Mouse (Mus musculus) activated CD4-positive, CD25-positive, alpha-beta regulatory T cell, adult 4 months (primary cell): ENCODE data around the gene Sart3. TPM values are rescaled to one million over a fixed set of nuclear protein-coding genes. Genes with fewer than 3 reads are reported as not detected.
"Not testable (repeated sequence)": the region's sequence is repeated elsewhere in the genome, so short reads cannot be mapped to it uniquely, and the experiment has no call there.

Source experiments
- ATAC-seq: one replicate; pipeline ENCODE4 v1.8.0; 2017
- polyA plus RNA-seq, 2 experiments: library from polyadenylated mRNA; unstranded; fragments of 100-300 nt; shearing (Covaris generic); gene quantifications; one replicate each; pipeline ENCODE4 v1.2.1; 2017

Gene Sart3
- polyA plus RNA-seq, 2 experiments from 2014 or later: 8.0 to 18.9 TPM

DNA sequence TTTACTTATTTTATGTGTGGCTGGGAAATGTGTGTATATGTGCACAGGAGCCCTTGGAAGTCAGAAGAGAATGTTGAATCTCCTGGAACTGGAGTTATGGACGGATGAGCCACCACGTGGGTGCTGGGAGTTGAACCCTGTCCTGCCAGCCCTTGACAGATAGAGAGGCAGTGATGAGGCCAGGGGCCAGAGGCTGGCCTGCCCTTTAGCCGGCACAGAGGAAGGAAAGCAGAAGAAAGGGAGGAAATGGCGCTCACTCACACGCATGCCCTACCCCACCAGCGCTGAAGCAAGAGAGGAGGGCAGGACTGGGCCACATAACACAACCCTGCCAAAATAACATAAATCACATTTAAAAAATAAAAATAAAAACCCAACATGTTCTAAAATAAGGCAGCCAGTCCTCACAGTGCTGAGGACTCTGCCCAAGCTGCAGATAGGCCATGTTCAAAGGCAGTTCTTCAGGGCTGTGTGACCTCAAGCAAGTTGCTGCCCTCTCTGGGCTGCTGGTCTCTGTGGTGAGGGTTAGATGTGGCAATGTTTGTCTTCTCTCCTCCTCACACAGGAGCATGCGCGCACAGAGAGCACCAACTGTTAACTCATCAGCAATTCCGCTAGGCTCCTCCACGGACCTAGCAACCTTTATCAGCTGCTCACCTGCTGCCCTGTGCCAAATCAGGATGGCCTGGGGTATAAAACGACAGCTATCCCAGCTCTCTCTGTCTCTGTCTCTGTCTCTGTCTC lies 18.3 kb upstream of the Sart3 start:
- ATAC-seq: no peak

DNA sequence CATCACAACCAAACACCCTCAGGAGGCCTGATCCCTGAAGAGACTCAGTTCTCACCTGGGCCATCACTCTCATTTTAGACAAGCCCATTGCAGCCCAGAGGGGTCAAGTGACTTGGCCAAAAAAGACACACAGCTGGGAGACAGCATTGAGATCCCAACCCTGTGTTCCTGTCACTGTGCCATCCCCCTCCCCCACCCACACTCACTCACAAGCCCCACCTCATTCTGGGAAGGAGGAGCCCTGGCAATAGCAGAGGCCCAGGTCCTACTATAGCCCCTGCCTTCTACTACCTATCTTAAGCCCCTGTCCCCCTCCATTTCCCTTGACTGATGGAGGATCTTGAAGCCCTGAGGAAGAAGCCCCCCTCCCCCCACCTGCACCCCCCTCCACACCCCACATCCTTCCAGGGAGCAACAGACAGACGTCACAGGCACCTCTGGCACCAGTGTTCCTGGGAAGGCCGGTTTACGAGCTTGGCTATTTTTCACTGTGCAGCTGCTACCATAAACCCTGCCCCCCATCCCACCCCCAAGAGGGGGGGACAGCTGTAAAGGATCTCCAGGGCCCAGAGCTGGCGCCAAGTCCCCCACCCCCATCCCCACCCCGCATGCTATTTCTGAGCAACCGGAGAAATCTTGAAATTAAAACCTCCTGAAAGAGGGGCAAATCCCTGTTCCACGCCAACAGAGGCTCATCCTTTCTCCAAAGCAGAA lies 16.9 kb upstream of the Sart3 start:
- no peak for ATAC-seq

DNA sequence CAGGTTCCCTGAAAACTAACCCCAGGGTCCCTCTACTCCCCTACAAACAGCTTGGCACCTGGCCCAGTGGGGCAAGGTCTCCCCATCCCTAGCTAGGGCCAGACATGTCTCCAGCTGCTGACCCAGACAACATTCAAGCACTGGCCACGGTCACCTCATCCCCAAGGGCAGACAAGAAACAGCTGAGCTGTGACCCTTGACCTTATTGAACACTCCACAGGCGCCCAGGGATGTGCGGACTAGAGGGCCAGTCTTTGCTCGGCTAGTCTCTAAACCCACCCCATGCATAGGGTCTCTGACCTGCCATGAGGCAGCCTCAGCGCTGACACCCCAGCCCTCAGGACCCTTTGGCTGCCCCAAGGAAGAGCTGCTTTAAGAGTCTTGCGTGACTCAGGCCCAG lies 16.3 kb upstream of the Sart3 start:
- no peak for ATAC-seq

DNA sequence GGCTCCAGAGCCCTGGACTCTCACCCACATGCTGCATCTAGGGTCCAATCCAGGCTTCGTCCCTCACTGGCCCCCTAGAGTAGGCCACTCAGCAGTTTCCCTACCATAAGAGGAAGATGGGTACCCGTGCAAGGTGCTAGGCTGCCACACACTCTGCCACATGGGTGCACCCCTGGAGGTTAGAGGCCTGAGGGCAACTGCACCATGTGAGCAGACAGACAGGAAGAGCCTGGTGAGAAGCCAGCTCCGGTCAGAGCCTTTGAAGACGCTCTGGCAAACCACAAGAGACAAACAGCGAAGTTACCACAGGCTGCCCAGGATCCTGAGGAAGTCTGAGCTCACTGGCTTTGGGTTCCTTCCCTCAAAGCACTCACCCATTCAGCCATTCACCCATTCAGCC lies 14.7 kb upstream of the Sart3 start:
- no peak for ATAC-seq

DNA sequence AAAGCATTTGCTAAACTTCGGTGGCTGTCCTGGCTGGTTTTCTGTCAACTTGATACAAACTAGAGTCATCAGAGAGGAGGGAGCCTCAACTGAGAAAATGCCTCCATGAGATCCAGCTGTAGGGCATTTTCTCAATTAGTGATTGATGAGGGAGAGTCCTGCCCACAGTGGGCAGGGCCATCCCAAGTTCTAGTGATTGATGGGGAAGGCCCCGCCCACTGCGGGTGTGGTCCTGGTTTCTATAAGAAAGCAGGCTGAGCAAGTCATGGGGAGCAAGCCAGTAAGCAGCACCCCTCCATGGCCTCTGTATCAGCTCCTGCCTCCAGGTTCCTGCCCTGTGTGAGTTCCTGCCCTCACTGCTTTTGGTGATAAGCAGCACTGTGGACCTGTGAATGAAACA lies 11.8 kb upstream of the Sart3 start:
- ATAC-seq: not testable (repeated sequence)

DNA sequence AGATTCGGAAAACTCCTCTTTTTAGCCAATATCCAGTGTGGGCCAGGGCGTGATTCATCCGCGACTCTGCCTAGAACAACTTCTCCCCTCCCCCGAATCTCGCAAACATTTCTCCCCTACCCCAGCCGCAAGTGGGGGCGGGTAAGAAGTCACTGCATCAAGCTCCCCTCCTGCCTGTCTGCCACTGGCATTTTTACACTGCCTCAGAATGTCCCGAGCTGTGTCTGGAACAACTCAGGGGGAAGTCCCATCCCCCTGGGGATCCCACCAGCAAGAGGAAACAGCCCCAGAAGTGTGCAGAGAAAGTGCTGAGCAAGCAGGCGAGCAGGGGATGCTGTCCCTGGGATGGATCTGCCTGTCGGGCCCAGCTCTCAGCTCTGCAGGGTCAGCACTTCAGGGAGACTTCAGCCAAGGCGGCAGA lies 11.3 kb upstream of the Sart3 start:
- ATAC-seq: no peak

DNA sequence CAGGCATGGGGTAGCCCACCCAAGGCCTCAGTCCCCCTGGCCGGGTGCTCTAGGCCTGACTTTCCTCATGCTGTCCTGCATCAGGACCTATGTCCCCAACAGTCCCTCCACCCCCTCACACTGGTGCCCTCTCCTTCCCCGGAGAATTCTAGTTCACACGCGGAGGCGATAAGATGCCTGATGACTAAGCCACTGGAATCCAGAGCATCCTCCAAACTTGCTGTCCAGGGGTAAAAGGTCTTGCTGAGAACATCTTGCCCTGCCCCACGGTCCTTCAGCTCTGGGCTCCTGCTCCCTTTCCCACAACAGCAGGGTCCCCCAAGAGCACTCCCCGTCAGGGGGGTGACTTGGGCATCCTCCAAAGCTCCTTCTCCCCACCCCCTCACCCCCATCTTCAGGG lies 10.3 kb upstream of the Sart3 start:
- ATAC-seq: no peak

DNA sequence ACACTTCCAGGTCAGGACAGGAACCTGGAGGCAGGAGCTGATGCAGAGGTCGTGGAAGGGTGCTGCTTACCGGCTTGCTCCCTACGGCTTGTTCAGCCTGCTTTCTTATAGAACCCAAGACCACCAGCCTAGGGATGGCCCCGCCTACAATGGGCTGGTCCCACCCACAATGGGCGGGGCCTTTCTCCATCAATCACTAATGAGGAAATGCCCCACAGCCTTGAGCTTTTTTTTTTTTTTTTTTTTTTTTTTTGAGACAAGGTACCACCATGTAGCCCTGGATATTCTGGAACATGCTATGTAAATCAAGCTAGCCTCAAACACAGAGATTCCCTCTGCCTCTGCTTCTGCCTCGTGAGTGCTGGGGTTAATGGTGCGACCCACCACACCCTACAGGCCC lies 9.6 kb upstream of the Sart3 start:
- ATAC-seq: no peak

DNA sequence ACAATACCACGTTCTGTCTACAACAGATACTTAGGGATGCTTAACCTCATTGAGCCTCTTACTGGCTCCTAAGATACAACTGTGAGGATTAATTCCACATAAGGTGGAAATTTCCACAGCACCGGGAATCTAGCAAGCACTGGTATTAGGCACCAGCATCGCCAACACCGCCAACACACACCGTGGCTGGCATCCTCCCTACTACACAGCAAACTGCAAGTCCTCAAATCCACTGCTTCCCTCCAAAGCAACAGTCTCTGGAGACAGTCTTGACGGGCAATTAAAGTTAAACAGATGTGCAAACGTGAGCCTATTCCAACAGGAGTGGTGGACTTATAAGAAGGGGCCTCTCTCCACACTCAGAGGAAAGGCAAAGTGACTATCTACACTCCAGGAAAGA lies 8.9 kb upstream of the Sart3 start:
- ATAC-seq: no peak

DNA sequence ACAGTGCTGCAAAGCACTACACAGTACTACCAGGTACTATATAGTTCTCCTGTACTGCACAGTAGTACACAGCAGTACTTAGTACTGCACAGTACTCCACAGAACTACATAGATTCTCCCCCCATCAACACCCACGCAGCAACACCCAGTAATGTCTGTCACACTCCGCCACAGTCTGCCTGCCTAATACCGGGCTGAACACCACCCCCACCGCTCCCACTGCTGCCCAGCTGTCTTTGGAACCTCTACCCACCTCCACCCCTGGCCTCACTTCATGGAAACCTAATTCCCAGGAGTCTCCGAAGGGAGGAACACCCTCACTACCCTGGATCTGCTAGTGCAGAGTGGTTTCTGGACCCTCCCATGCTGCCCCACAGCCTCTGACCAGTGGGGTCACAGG lies 8.5 kb upstream of the Sart3 start:
- ATAC-seq: no peak

DNA sequence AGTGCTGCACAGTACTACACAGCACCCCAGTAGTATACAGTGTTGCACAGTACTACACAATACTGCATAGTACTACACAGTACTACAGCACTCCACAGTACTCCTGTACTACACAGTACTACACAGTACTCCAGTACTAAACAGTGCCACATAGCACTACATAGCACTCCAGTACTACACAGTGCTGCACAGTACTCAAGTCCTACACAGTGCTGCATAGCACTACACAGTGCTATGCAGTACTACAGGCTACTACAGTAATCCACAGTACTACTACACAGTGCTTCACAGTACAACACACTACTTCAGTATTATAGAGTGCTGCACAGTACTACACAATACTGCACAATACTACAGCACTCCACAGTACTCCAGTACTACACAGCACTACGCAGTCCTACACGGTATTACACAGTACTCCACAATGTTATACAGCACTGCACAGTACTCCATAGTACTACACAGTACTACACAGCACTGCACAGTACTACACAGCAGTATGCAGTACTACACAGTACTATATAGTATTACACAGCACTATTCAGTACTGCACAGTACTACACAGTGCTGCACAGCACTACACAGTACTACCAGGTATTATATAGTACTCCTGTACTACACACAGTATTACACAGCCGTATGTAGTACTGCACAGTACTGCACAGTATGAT lies 7.9 kb upstream of the Sart3 start:
- no peak for ATAC-seq

DNA sequence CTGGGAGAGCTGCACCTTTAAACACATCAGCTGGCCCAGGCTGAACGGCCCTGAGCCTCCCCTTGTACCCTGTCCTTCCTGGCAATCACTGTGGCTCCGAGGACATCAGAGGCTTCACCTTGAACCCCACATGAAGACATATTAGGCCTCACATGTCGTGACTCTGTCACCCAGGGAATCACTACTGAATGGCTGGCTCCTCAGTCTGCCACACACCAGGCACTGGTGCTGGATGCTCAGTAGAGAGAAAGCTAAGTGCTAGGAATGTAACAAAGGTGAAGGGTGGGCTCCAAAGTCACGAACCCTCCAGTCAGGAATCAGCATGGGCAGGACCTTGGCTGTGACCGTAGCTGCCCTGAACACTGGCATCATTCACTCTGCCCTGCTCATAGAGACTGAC lies 7.3 kb upstream of the Sart3 start:
- no peak for ATAC-seq

DNA sequence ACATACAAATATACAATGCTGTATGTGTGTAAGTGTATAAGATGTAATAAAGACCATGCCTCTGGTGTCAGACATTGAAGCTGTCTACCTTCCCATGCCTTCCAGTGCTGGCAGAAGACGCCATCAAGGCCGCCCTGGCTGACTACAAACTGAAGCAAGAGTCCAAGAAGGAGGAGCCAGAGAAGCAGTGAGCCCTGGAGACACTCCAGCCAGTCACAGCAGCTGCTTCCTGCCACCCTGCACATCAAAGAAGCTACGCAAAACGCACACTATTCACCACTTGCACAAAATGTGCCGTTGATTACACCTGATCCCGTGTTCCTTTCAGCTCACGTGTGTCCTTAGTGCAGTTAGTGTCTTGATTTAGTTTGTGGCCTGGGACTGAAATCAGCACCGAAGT lies 5.4 kb upstream of the Sart3 start:
- ATAC-seq: not testable (repeated sequence)

DNA sequence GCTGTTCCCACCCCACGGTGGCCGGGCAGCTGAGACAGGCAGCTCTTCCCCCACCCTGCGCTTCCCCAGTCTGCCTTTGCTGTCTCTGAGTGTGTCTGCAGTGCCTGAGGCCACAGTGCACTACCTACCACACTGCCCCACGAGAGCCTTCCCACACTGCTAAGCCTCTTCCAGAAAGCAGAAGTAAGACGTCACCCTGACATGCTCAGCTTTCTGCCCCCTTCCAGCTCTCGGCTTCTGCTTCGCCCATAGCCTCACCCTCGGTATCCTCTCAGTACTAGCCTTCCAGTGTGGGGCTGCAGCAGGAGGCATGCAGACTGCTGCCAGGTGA lies 4.6 kb upstream of the Sart3 start:
- ATAC-seq: no peak

DNA sequence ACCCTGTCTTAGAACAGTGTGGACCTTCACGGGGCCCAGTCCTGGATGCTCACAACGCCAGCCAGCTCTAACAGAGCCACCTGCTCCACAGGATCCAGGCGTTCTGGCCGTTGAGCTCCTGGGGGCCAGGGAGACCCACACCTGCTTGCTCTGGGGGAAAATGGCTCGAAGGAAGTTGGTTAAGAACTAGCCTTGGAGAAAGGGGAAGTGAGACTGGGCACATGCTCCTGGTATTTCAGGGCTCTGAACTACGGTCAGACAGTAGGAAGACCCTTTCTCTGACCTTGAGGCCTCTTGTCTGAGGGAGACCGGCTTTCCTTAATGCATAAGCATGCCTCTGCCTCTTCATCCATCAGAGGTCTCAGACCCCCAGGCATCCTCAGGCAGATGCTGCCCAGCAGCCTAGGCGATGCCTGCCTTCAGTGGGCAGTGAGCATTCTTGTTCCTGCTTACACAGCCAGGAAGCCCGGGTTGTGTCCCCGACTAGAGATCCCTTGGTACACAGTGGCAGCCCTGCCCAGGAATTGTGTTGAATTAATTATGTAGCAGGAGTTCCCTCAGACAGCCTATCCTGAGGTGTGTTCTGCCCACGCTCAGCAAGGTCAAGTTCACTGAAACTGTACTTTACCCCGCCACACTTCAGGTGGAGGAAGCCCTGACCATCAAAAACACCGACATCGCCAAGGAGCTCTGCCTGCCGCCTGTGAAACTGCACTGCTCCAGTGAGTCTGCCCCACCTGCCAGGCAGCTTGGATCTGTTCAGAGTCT lies 4.0 kb upstream of the Sart3 start:
- no peak for ATAC-seq

DNA sequence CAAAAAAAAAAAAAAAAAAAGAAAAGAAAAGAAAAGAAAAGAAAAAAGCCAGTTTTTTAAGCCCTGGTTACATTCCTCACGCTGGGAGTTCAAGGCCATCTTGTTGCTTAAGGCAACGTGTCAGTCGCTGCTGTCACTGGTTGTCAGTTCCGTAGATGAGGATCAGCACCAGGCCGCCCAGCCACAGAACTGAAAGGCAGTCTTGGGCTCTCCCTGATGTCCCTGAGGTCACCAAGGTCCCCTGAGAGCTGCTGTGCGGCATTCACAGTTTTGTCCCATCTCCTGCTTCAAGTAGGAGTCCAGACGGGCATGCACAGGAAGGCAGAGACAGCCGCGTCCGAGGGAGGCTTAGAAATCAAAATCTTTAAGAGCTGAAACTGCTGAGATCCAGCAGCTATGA lies 3.3 kb upstream of the Sart3 start:
- ATAC-seq: no peak

DNA sequence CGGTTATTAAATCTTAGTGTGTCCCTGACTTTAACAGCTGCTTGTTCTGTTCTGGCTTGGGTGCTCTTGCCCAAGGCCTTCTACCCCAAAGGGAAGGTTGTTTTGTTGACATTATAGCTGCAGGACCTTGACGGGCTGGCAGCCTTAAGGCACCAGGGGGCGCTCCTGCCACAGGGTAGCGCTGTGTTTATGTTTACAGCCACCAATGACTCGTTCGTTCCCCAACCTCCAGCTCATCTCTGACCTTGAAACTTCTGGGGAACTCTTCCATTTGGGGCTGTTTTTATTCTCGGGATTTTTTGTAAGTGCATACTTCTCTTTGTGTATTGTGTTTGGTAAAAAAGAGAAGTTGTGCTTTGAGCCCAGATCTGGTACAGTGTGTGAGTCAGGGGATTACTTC lies 1.4 kb upstream of the Sart3 start:
- ATAC-seq: peak; percentile 41

DNA sequence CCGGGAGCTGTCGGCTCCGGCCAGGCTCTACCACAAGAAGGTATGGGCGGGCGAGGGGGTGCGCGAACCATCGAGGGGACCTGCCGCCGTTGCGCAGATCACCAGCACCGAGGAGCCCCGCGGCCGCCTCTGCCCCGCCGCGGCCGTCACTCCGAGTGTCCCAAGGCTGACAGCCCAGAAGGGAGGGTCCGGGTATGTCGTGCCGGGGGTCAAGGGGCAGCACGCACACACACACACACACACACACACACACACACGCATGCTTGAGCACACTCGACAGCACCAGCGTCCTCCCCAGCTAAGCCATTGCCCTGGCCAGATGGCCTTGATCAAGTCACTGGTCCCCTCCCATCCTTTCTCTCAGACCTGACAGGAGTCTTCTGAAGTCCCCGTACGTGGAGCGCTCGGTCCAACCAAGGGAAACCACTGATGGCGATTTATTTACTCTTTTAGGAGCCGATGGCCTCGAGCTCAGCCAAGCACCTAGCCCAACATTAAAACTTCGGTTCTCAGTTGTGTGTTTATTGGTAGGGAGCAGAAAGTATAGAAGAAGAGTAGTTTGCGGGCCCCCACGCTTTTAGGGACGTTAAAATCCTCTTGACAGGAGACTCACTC lies 702 bp upstream of the Sart3 start:
- ATAC-seq: no peak

DNA sequence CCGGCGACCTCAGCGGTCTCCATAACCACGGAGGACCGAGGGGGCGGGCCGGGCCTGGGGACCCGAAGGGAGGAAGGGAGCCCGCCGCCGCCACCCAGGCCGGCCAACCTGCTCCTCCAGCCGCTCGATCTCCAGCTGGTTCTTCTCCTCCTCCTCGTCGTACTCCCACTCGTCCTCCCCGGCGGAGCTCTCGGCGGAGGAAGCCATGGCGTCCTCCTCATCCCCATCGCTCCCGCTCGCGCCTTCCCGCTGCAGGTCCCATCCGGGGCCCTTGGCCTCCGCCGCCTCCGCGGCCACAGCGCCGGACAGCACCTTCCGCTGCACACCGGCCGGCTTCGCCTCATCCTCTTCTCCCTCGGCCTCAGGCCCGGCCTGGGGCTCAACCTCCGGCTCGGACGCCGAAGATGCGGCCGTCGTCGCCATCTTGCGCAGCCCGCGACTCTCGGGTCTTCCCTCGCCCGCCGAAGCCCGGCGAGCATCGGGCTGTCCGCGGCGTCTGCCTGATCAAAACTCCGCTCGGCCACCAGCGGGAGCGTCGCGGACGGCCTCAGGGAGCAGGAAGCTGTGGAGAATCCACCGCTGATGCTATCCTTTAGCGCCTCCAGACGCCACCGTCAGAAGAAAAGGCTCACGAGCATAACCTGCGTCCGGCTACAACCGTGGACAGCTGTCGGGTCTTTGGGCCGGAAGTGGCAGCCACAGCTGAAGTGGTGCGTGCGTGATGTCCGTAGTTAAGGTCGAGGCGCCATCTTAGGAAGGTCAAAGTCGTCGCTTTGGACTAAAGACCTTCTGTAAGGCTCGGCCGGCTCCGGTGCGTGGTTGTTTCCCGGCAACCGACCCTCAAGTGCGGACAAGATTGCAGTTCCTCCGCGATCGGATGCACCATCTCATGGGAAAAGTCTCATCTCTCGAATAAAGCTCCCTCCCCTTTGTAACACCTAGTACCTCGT lies 822 bp downstream of the Sart3 start:
- peak; percentile 65 for ATAC-seq

DNA sequence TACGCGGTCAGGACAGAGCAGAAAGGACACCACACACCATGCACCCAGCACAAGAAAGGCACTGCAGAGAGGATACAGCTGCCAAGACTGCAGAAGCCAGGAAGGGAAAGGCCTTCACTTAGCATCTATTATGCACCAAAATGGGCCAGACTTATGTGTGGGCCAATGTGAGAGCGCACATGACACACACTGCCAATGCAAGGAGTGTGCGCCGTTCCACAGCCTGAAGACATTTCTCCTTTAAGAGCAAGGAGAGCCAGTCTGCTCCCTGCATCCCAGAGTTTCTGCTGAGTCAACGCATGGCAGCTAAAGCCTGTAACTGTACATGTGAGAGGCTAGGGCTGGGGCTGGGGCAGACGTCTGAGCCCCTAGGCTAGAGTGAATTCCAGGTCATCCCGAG lies 3.5 kb downstream of the Sart3 start:
- no peak for ATAC-seq

DNA sequence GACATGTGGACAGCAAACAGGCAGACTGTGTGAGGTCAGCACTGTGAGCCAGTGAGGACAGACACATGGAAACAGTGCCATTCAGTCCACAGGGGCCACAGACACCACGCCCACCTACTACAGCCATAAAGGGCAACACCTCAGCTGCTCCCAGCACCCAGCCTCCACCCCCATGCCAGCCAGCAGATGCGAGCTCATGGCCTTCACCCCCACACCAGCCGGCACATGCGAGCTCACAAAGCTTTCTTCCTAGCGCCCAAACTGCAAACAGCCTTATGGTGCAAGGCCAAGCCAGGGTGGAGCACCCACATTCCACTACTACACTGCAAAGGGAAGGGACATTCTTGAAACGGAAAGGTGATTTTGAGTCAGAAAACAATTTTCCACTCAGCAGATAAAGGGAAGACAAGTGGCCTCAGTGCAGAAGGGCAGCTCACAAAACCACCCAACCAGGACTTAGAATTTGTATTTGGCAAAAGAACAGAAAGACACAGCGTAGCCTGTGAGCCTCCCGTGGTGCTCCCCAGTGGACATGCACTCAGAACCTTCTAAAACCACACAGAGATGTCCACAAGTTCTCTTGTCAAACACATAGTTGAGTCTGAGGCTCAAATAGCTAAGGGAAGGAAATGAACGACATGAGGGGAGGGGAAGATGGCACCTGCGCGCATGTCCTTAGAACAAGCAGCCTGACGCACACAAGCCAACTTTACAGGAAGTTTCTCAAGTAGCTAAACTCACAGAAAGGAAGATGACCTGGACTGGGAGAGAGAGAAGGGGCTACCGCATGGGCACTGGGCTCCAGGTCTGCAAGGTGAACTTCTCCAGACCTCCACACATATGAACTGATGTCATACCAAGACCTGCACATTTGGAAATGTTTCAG lies 6.4 kb downstream of the Sart3 start:
- no peak for ATAC-seq
